Mouse (Mus musculus) spleen, adult 2 months (tissue): Measurements from ENCODE around the gene Samd10. TPM values are rescaled to one million over a fixed set of nuclear protein-coding genes. Genes with fewer than 3 reads are reported as not detected.

Experiments used
- DNase-seq, 2 experiments: peaks; one replicate each; pipeline versions ENCODE4 v3.0.0 to v3.0.0-alpha.2; 2012 to 2021; ENCODE audit warnings: low spot score in 2 of 2, low read depth in 1 of 2
- H3K27ac ChIP-seq: fragments of 200-500 bp; 2 replicates; pipeline ENCODE4 v1.5.1; 2012; ENCODE audit warnings: low read length, inconsistent platforms; ENCODE audit not compliant: insufficient read depth
- H3K27me3 ChIP-seq: fragments of 200-500 bp; 2 replicates; pipeline ENCODE4 v1.6.1; 2012; ENCODE audit warnings: mild to moderate bottlenecking, moderate library complexity, low read length, inconsistent platforms; ENCODE audit not compliant: control insufficient read depth, insufficient read depth
- H3K36me3 ChIP-seq: fragments of 200-500 bp; 2 replicates; pipeline ENCODE4 v1.6.1; 2012; ENCODE audit warnings: mild to moderate bottlenecking, low read length, inconsistent platforms; ENCODE audit not compliant: control insufficient read depth, insufficient read depth
- H3K4me1 ChIP-seq: fragments of 200-500 bp; 2 replicates; pipeline ENCODE4 v1.6.1; 2011; ENCODE audit warnings: inconsistent platforms; ENCODE audit not compliant: control insufficient read depth, insufficient read depth, insufficient read length
- H3K4me3 ChIP-seq: fragments of 200-500 bp; 2 replicates; pipeline ENCODE4 v1.5.1; 2011; ENCODE audit warnings: mild to moderate bottlenecking, inconsistent platforms; ENCODE audit not compliant: insufficient read depth, insufficient read length; ENCODE audit errors: extremely low read depth
- CTCF ChIP-seq: fragments of 200-500 bp; IDR thresholded peaks from 2 replicates; pipeline ENCODE4 v1.5.1; 2011; ENCODE audit warnings: mild to moderate bottlenecking, inconsistent platforms; ENCODE audit not compliant: insufficient read depth, insufficient read length, insufficient replicate concordance; ENCODE audit errors: extremely low read depth
- POLR2A ChIP-seq: fragments of 200-500 bp; IDR thresholded peaks from 2 replicates; pipeline ENCODE4 v1.6.1; 2011; ENCODE audit warnings: low read depth, low read length, inconsistent platforms
- WGBS: fragments of 180-500 bp; shearing (Covaris S2); methylation state at CpG from one replicate; pipeline ENCODE4 v1.1.7; 2018; 5-methylcytosine and 5-hydroxymethylcytosine counted together
- polyA plus RNA-seq: library from polyadenylated mRNA; depleted of rRNA; stranded (reverse); fragments of >200 nt; gene quantifications from 2 replicates; pipeline ENCODE4 v1.2.3, GENCODE M21; 2012

Gene Samd10
- polyA plus RNA-seq, 1 experiment = 15.0 TPM

GRCm38 (mm10) chr2:181597378-181598061 lies 1.5 kb downstream of the Samd10 start:
- 77% methylated on average over 7 of the region's 7 CpGs for WGBS
- no peak for DNase-seq
- TF ChIP-seq CTCF = no peak
- Histone ChIP-seq H3K4me1 (peaks cover 10% of the 10 kb centered on the region), H3K27me3 (no peaks in the 10 kb centered on the region), H3K4me3 (no peak overlapping the region), H3K27ac (no peak overlapping the region), H3K36me3 (no peaks in the 10 kb centered on the region)

- Histone ChIP-seq H3K27me3 (no peaks in the 10 kb centered on the region), H3K4me1 (peaks cover 12% of the 10 kb centered on the region), H3K27ac (no peak overlapping the region), H3K36me3 (no peaks in the 10 kb centered on the region), H3K4me3 (no peak overlapping the region)
- 88% methylated on average over 6 of the region's 6 CpGs for WGBS
- TF ChIP-seq POLR2A (no peak), CTCF (no peak)
- no peak for DNase-seq
Measured at GRCm38 (mm10) chr2:181596221-181596960, 2.6 kb downstream of the Samd10 start.

- Histone ChIP-seq H3K27ac (no peak overlapping the region), H3K36me3 (no peaks in the 10 kb centered on the region), H3K4me3 (no peak overlapping the region), H3K27me3 (no peaks in the 10 kb centered on the region), H3K4me1 (peaks cover 9% of the 10 kb centered on the region)
- peak in 1 of 2 experiments; percentile 49 for DNase-seq
- WGBS = 79% methylated on average over 4 of the region's 4 CpGs
- TF ChIP-seq POLR2A = no peak
- TF ChIP-seq CTCF = peak; percentile 35; the same call in 1 of the 2 replicates
Measured at GRCm38 (mm10) chr2:181594946-181595696, 3.9 kb downstream of the Samd10 start.

GRCm38 (mm10) chr2:181593937-181594336 lies 5.1 kb downstream of the Samd10 start:
- H3K36me3 ChIP-seq = no peaks in the 10 kb centered on the region; the same call in 1 of the 2 replicates
- H3K4me1 ChIP-seq = peaks cover 9% of the 10 kb centered on the region
- no peak overlapping the region for H3K27ac ChIP-seq
- no peak for DNase-seq
- H3K4me3 ChIP-seq = no peak overlapping the region
- TF ChIP-seq CTCF = no peak
- TF ChIP-seq POLR2A = no peak
- H3K27me3 ChIP-seq = no peaks in the 10 kb centered on the region

- H3K4me1 ChIP-seq = peaks cover 9% of the 10 kb centered on the region; the same call in 1 of the 2 replicates
- TF ChIP-seq POLR2A (no peak), CTCF (no peak)
- DNase-seq = no peak
- 9% methylated on average over 6 of the region's 6 CpGs for WGBS
- no peaks in the 10 kb centered on the region for H3K27me3 ChIP-seq
- no peaks in the 10 kb centered on the region; the same call in 1 of the 2 replicates for H3K36me3 ChIP-seq
- peak overlapping the region; percentile 66 for H3K4me3 ChIP-seq
- H3K27ac ChIP-seq = peak overlapping the region; percentile 79
Measured at GRCm38 (mm10) chr2:181593042-181593421, 6.0 kb downstream of the Samd10 start.

GRCm38 (mm10) chr2:181592231-181593041 lies 6.6 kb downstream of the Samd10 start, which contains the start of gene Zfp512b:
Gene Zfp512b, minus strand, starts transcription at chr2:181592803.
- Histone ChIP-seq H3K36me3 (peaks cover 4% of the 10 kb centered on the region), H3K27me3 (no peaks in the 10 kb centered on the region), H3K4me3 (peak within 1 kb of the TSS; percentile 66), H3K4me1 (peaks cover 9% of the 10 kb centered on the region; the same call in 1 of the 2 replicates), H3K27ac (peak within 1 kb of the TSS; percentile 79)
- TF ChIP-seq CTCF (no peak), POLR2A (peak; percentile 4; the same call in 1 of the 2 replicates)
- peak in 1 of 2 experiments; percentile 66 for DNase-seq
- 1% methylated on average over 85 of the region's 97 CpGs for WGBS
